Mouse (Mus musculus): ENCODE measurements at regions not wholly inside any gene's neighbourhood (a gene's known extent, or its start where the extent isn't known, plus 50 kb on each side); places are given as distances from the start of the nearest gene placed in this dataset.
A peak's percentile ranks its signal among the peaks of the same experiment; 100 is the strongest.

- H3K27me3 ChIP-seq (ENCODE audit: control insufficient read depth, insufficient read depth, low read length), result no peaks in the 10 kb centered on the region
- H3K4me3 ChIP-seq, result no peak overlapping the region
- intact Hi-C loops (cut with DNase I), result no loop called here
- no peaks in the 10 kb centered on the region for H3K79me2 ChIP-seq (replicated peaks; ENCODE audit: control insufficient read depth, insufficient read depth, low read length)
- no peaks in the 10 kb centered on the region for H3K36me3 ChIP-seq (ENCODE audit: control insufficient read depth, insufficient read depth, low read length)
- peak overlapping the region; percentile 15 for H3K27ac ChIP-seq
- peak; percentile 69 to 82 for DNase-seq
- no peak for TF ChIP-seq EP300 (IDR thresholded peaks at IDR 0.05; ENCODE audit: insufficient read depth, low read depth, low read length)
- WGBS, result 73% methylated on average over 13 of the region's 13 CpGs
- no peak overlapping the region for H3K9ac ChIP-seq (ENCODE audit: low read depth, low read length)
- H3K4me1 ChIP-seq (ENCODE audit: control insufficient read depth, insufficient read depth, low read length), result peaks cover 5% of the 10 kb centered on the region
Measured at GRCm38 (mm10) chr17:79781733-79782663, 67.1 kb upstream of the Cyp1b1 start.

GRCm38 (mm10) chr17:79781262-79781661 is 66.4 kb upstream of the Cyp1b1 start:
- H3K4me3 ChIP-seq, result no peak overlapping the region
- 70% methylated on average over 2 of the region's 2 CpGs for WGBS
- TF ChIP-seq EP300 (IDR thresholded peaks at IDR 0.05; ENCODE audit: insufficient read depth, low read depth, low read length) (no peak), POLR2A (IDR thresholded peaks at IDR 0.05; ENCODE audit: insufficient read depth, low read depth, low read length) (no peak), CTCF (IDR thresholded peaks at IDR 0.05) (no peak)
- H3K4me1 ChIP-seq (ENCODE audit: control insufficient read depth, insufficient read depth, low read length), result peaks cover 5% of the 10 kb centered on the region
- no peak overlapping the region for H3K9ac ChIP-seq (ENCODE audit: low read depth, low read length)
- no peaks in the 10 kb centered on the region for H3K27me3 ChIP-seq (ENCODE audit: control insufficient read depth, insufficient read depth, low read length)
- intact Hi-C loops (cut with DNase I), result no loop called here
- H3K36me3 ChIP-seq (ENCODE audit: control insufficient read depth, insufficient read depth, low read length), result no peaks in the 10 kb centered on the region
- no peak for DNase-seq
- no peaks in the 10 kb centered on the region for H3K79me2 ChIP-seq (replicated peaks; ENCODE audit: control insufficient read depth, insufficient read depth, low read length)
- peak overlapping the region; percentile 40 for H3K27ac ChIP-seq

- no peak for DNase-seq
- no peaks in the 10 kb centered on the region for H3K27me3 ChIP-seq (ENCODE audit: control insufficient read depth, insufficient read depth, low read length)
- 65% methylated on average over 8 of the region's 8 CpGs for WGBS
- no peaks in the 10 kb centered on the region for H3K36me3 ChIP-seq (ENCODE audit: control insufficient read depth, insufficient read depth, low read length)
- H3K4me3 ChIP-seq, result no peak overlapping the region
- no peaks in the 10 kb centered on the region for H3K79me2 ChIP-seq (replicated peaks; ENCODE audit: control insufficient read depth, insufficient read depth, low read length)
- H3K27ac ChIP-seq, result no peak overlapping the region
- intact Hi-C loops (cut with DNase I), result no loop called here
- TF ChIP-seq POLR2A (IDR thresholded peaks at IDR 0.05; ENCODE audit: insufficient read depth, low read depth, low read length), result no peak
- TF ChIP-seq EP300 (IDR thresholded peaks at IDR 0.05; ENCODE audit: insufficient read depth, low read depth, low read length), result no peak
- TF ChIP-seq CTCF (IDR thresholded peaks at IDR 0.05), result no peak
- H3K9ac ChIP-seq (ENCODE audit: low read depth, low read length), result no peak overlapping the region
- peaks cover 5% of the 10 kb centered on the region for H3K4me1 ChIP-seq (ENCODE audit: control insufficient read depth, insufficient read depth, low read length)
Measured at GRCm38 (mm10) chr17:79777874-79778395, 63.1 kb upstream of the Cyp1b1 start.

- TF ChIP-seq CTCF (IDR thresholded peaks at IDR 0.05) (no peak), EP300 (IDR thresholded peaks at IDR 0.05; ENCODE audit: insufficient read depth, low read depth, low read length) (no peak)
- Histone ChIP-seq H3K4me1 (ENCODE audit: control insufficient read depth, insufficient read depth, low read length) (peaks cover 4% of the 10 kb centered on the region), H3K36me3 (ENCODE audit: control insufficient read depth, insufficient read depth, low read length) (no peaks in the 10 kb centered on the region), H3K79me2 (replicated peaks; ENCODE audit: control insufficient read depth, insufficient read depth, low read length) (no peaks in the 10 kb centered on the region), H3K27me3 (ENCODE audit: control insufficient read depth, insufficient read depth, low read length) (no peaks in the 10 kb centered on the region), H3K4me3 (no peak overlapping the region), H3K27ac (no peak overlapping the region), H3K9ac (ENCODE audit: low read depth, low read length) (no peak overlapping the region)
- intact Hi-C loops (cut with DNase I), result no loop called here
- no peak for DNase-seq
- WGBS, result 93% methylated on average over 4 of the region's 4 CpGs
Measured at GRCm38 (mm10) chr17:79776177-79776576, 61.3 kb upstream of the Cyp1b1 start.

GRCm38 (mm10) chr17:79775216-79775615 is 60.4 kb upstream of the Cyp1b1 start:
- no peaks in the 10 kb centered on the region for H3K27me3 ChIP-seq (ENCODE audit: control insufficient read depth, insufficient read depth, low read length)
- no peaks in the 10 kb centered on the region; the same call in 1 of the 2 replicates for H3K4me1 ChIP-seq (ENCODE audit: control insufficient read depth, insufficient read depth, low read length)
- intact Hi-C loops (cut with DNase I), result no loop called here
- no peaks in the 10 kb centered on the region for H3K79me2 ChIP-seq (replicated peaks; ENCODE audit: control insufficient read depth, insufficient read depth, low read length)
- no peak for TF ChIP-seq POLR2A (IDR thresholded peaks at IDR 0.05; ENCODE audit: insufficient read depth, low read depth, low read length)
- TF ChIP-seq EP300 (IDR thresholded peaks at IDR 0.05; ENCODE audit: insufficient read depth, low read depth, low read length), result no peak
- no peak for TF ChIP-seq CTCF (IDR thresholded peaks at IDR 0.05)
- no peak overlapping the region for H3K27ac ChIP-seq
- 78% methylated on average over 6 of the region's 6 CpGs for WGBS
- no peak overlapping the region for H3K9ac ChIP-seq (ENCODE audit: low read depth, low read length)
- DNase-seq, result no peak
- H3K4me3 ChIP-seq, result no peak overlapping the region
- no peaks in the 10 kb centered on the region for H3K36me3 ChIP-seq (ENCODE audit: control insufficient read depth, insufficient read depth, low read length)

GRCm38 (mm10) chr17:79774291-79774690 is 59.4 kb upstream of the Cyp1b1 start:
- H3K4me1 ChIP-seq (ENCODE audit: control insufficient read depth, insufficient read depth, low read length), result no peaks in the 10 kb centered on the region; the same call in 1 of the 2 replicates
- H3K4me3 ChIP-seq, result no peak overlapping the region
- H3K27ac ChIP-seq, result no peak overlapping the region
- TF ChIP-seq CTCF (IDR thresholded peaks at IDR 0.05) (no peak), POLR2A (IDR thresholded peaks at IDR 0.05; ENCODE audit: insufficient read depth, low read depth, low read length) (no peak), EP300 (IDR thresholded peaks at IDR 0.05; ENCODE audit: insufficient read depth, low read depth, low read length) (no peak)
- WGBS, result 23% methylated on average over 1 of the region's 1 CpGs
- H3K36me3 ChIP-seq (ENCODE audit: control insufficient read depth, insufficient read depth, low read length), result no peaks in the 10 kb centered on the region
- H3K27me3 ChIP-seq (ENCODE audit: control insufficient read depth, insufficient read depth, low read length), result no peaks in the 10 kb centered on the region
- no peak overlapping the region for H3K9ac ChIP-seq (ENCODE audit: low read depth, low read length)
- H3K79me2 ChIP-seq (replicated peaks; ENCODE audit: control insufficient read depth, insufficient read depth, low read length), result no peaks in the 10 kb centered on the region
- intact Hi-C loops (cut with DNase I), result no loop called here
- peak in 1 of 2 experiments; percentile 23 for DNase-seq
